Mouse (Mus musculus) forebrain, embryonic 16.5 days (tissue): ENCODE measurements around the gene S1pr4. TPM values are rescaled to one million over a fixed set of nuclear protein-coding genes. Genes with fewer than 3 reads are reported as not detected.

Experiments
- ATAC-seq: fragments of 200-750 bp; cut with Nextera tagmentation; 2 replicates; pipeline ENCODE4 v1.8.0; 2017; ENCODE audit warnings: mild to moderate bottlenecking, moderate library complexity
- H3K27ac ChIP-seq: fragments of 300-500 bp; sonication (generic); 2 replicates; pipeline ENCODE4 v1.5.1; 2014; ENCODE audit warnings: low read length, control low read depth
- H3K27me3 ChIP-seq: fragments of 300-500 bp; sonication (generic); replicated peaks from 2 replicates; pipeline ENCODE4 v1.6.1; 2014; ENCODE audit warnings: low read length; ENCODE audit not compliant: control insufficient read depth, insufficient read depth
- H3K36me3 ChIP-seq: fragments of 300-500 bp; sonication (generic); 2 replicates; pipeline ENCODE4 v1.6.1; 2014; ENCODE audit not compliant: control insufficient read depth, insufficient read depth
- H3K4me1 ChIP-seq: fragments of 300-500 bp; sonication (generic); replicated peaks from 2 replicates; pipeline ENCODE4 v1.6.1; 2014; ENCODE audit warnings: low read length; ENCODE audit not compliant: control insufficient read depth, insufficient read depth
- H3K4me2 ChIP-seq: fragments of 300-500 bp; sonication (generic); 2 replicates; pipeline ENCODE4 v1.6.1; 2014; ENCODE audit warnings: mild to moderate bottlenecking, low read length, control low read depth
- H3K4me3 ChIP-seq: fragments of 300-500 bp; sonication (generic); replicated peaks from 2 replicates; pipeline ENCODE4 v1.5.1; 2014; ENCODE audit warnings: mild to moderate bottlenecking, low read length, control low read depth
- H3K9ac ChIP-seq: fragments of 300-500 bp; sonication (generic); replicated peaks from 2 replicates; pipeline ENCODE4 v1.6.1; 2014; ENCODE audit warnings: low read depth, low read length, control low read depth
- H3K9me3 ChIP-seq: fragments of 300-500 bp; sonication (generic); 2 replicates; pipeline ENCODE4 v1.6.1; 2016; ENCODE audit warnings: low read length; ENCODE audit not compliant: control insufficient read depth
- WGBS: fragments of 180-500 bp; shearing (Covaris S2); extraction: QIAGEN DNeasy Blood & Tissue Kit; methylation state at CpG from one replicate; pipeline ENCODE4 v1.1.7; 2014; 5-methylcytosine and 5-hydroxymethylcytosine counted together
- polyA plus RNA-seq: library from polyadenylated mRNA; unstranded; fragments of >200 nt; fragmentation: Nextera tagmentation; extraction: Ambion mirVana; gene quantifications from 2 replicates; pipeline ENCODE4 v1.2.1, GENCODE M21; 2015

S1pr4 gene
- polyA plus RNA-seq, result 0.40 and 0.53 TPM in 2 replicates

GRCm38 (mm10) chr10:81500032-81500431, at the start of gene S1pr4:
Gene S1pr4, minus strand, starts transcription at chr10:81500132.
- no peaks in the 10 kb centered on the region for H3K27me3 ChIP-seq
- no peaks in the 10 kb centered on the region for H3K36me3 ChIP-seq
- H3K4me1 ChIP-seq, result peaks cover 14% of the 10 kb centered on the region
- WGBS, result 86% methylated on average over 3 of the region's 3 CpGs
- H3K9me3 ChIP-seq, result no peaks in the 10 kb centered on the region
- H3K9ac ChIP-seq, result no peak within 1 kb of the TSS
- H3K4me3 ChIP-seq, result no peak within 1 kb of the TSS
- ATAC-seq, result no peak
- no peak within 1 kb of the TSS for H3K27ac ChIP-seq
- H3K4me2 ChIP-seq, result no peak within 1 kb of the TSS

GRCm38 (mm10) chr10:81548944-81549343, 49.0 kb upstream of the S1pr4 start:
- H3K27me3 ChIP-seq, result no peaks in the 10 kb centered on the region
- H3K9me3 ChIP-seq, result 0 out of 2 replicates have a peak, but pooled peaks cover 3% of the 10 kb centered on the region
- H3K4me3 ChIP-seq, result no peak overlapping the region
- 65% methylated on average over 5 of the region's 5 CpGs for WGBS
- no peak overlapping the region for H3K27ac ChIP-seq
- no peak overlapping the region for H3K9ac ChIP-seq
- no peak for ATAC-seq
- H3K4me2 ChIP-seq, result no peak overlapping the region
- no peaks in the 10 kb centered on the region for H3K36me3 ChIP-seq
- H3K4me1 ChIP-seq, result peaks cover 8% of the 10 kb centered on the region

GRCm38 (mm10) chr10:81546788-81547571, 47.0 kb upstream of the S1pr4 start:
- H3K36me3 ChIP-seq, result no peaks in the 10 kb centered on the region
- H3K9me3 ChIP-seq, result no peaks in the 10 kb centered on the region
- H3K27me3 ChIP-seq, result no peaks in the 10 kb centered on the region
- no peak overlapping the region for H3K4me3 ChIP-seq
- no peak overlapping the region for H3K9ac ChIP-seq
- WGBS, result 91% methylated on average over 13 of the region's 13 CpGs
- no peak overlapping the region for H3K27ac ChIP-seq
- ATAC-seq, result no peak
- peaks cover 24% of the 10 kb centered on the region for H3K4me1 ChIP-seq
- H3K4me2 ChIP-seq, result no peak overlapping the region

- H3K27me3 ChIP-seq, result no peaks in the 10 kb centered on the region
- no peak for ATAC-seq
- H3K27ac ChIP-seq, result no peak overlapping the region
- H3K9me3 ChIP-seq, result no peaks in the 10 kb centered on the region
- H3K4me1 ChIP-seq, result peaks cover 24% of the 10 kb centered on the region
- no peaks in the 10 kb centered on the region for H3K36me3 ChIP-seq
- WGBS, result 81% methylated on average over 5 of the region's 5 CpGs
- no peak overlapping the region for H3K9ac ChIP-seq
- H3K4me3 ChIP-seq, result no peak overlapping the region
- H3K4me2 ChIP-seq, result no peak overlapping the region
Observed at GRCm38 (mm10) chr10:81546332-81546731, 46.4 kb upstream of the S1pr4 start.

- Histone ChIP-seq H3K9ac (peak within 1 kb of the TSS; percentile 97), H3K27ac (peak within 1 kb of the TSS; percentile 96), H3K27me3 (no peaks in the 10 kb centered on the region), H3K4me2 (peak within 1 kb of the TSS; percentile 99), H3K4me3 (peak within 1 kb of the TSS; percentile 93), H3K36me3 (no peaks in the 10 kb centered on the region), H3K4me1 (peaks cover 24% of the 10 kb centered on the region), H3K9me3 (no peaks in the 10 kb centered on the region)
- WGBS, result under 1% methylated on average over 49 of the region's 59 CpGs
- peak; percentile 98 for ATAC-seq
Observed at GRCm38 (mm10) chr10:81545161-81545747, 45.3 kb upstream of the S1pr4 start, which contains the start of gene Gna11. Gene Gna11, minus strand, starts transcription at chr10:81545190.

- H3K9me3 ChIP-seq, result no peaks in the 10 kb centered on the region
- peak; percentile 29 for ATAC-seq
- H3K27me3 ChIP-seq, result no peaks in the 10 kb centered on the region
- peak overlapping the region; percentile 99 for H3K4me2 ChIP-seq
- under 1% methylated on average over 92 of the region's 93 CpGs for WGBS
- peaks cover 24% of the 10 kb centered on the region for H3K4me1 ChIP-seq
- H3K4me3 ChIP-seq, result peak overlapping the region; percentile 93
- peak overlapping the region; percentile 97 for H3K9ac ChIP-seq
- peak overlapping the region; percentile 77 for H3K27ac ChIP-seq
- no peaks in the 10 kb centered on the region for H3K36me3 ChIP-seq
Observed at GRCm38 (mm10) chr10:81544296-81545160, 44.6 kb upstream of the S1pr4 start.

- Histone ChIP-seq H3K4me1 (peaks cover 24% of the 10 kb centered on the region), H3K4me3 (peak overlapping the region; percentile 93), H3K9me3 (no peaks in the 10 kb centered on the region), H3K36me3 (no peaks in the 10 kb centered on the region), H3K9ac (peak overlapping the region; percentile 97), H3K27ac (no peak overlapping the region; the same call in 1 of the 2 replicates), H3K27me3 (no peaks in the 10 kb centered on the region), H3K4me2 (peak overlapping the region; percentile 99)
- 56% methylated on average over 1 of the region's 1 CpGs for WGBS
- no peak for ATAC-seq
Observed at GRCm38 (mm10) chr10:81543633-81544032, 43.7 kb upstream of the S1pr4 start.

GRCm38 (mm10) chr10:81542727-81543460, 43.0 kb upstream of the S1pr4 start:
- WGBS, result 74% methylated on average over 7 of the region's 7 CpGs
- Histone ChIP-seq H3K9ac (0 out of 2 replicates have a peak overlapping the region, but pooled peaks have one; percentile 8), H3K4me1 (peaks cover 24% of the 10 kb centered on the region), H3K9me3 (no peaks in the 10 kb centered on the region), H3K27me3 (no peaks in the 10 kb centered on the region), H3K4me2 (peak overlapping the region; percentile 99; the same call in 1 of the 2 replicates), H3K27ac (no peak overlapping the region), H3K36me3 (no peaks in the 10 kb centered on the region), H3K4me3 (no peak overlapping the region)
- ATAC-seq, result no peak
